Mouse (Mus musculus) cerebellum, adult 8-10 months (tissue): ENCODE measurements around the gene Bace2.

Source experiments
- DNase-seq: peaks from one replicate; pipeline ENCODE4 v3.0.0; 2022

Bace2 gene

GRCm38 (mm10) chr16:97402213-97402785 lies 45.8 kb downstream of the Bace2 start:
- DNase-seq: no peak

DNA sequence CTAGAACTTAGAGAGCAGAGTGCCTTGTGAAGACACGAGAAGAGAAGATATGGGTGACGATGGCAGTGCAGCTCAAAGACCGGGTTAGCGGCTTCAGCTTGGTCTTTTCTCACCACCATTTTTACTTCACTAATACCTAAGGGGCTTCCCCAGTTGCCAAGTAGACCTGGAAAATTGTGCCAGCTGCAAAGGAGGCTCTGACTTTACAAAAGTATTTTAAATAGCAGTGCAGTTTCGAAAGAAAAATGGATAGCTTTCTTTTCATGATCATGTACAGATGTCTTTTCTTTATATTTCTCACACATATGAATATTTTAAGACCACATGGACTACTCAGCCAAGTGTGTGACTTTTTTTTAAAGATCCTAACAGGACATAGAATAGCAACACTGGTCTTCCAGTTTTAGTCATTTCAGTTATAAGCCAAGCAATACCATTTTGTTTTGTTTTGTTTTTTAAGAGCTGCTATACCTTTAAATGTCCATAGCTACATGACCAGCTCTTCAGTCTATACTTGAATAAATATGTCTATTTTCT lies 49.0 kb downstream of the Bace2 start:
- no peak for DNase-seq

DNA sequence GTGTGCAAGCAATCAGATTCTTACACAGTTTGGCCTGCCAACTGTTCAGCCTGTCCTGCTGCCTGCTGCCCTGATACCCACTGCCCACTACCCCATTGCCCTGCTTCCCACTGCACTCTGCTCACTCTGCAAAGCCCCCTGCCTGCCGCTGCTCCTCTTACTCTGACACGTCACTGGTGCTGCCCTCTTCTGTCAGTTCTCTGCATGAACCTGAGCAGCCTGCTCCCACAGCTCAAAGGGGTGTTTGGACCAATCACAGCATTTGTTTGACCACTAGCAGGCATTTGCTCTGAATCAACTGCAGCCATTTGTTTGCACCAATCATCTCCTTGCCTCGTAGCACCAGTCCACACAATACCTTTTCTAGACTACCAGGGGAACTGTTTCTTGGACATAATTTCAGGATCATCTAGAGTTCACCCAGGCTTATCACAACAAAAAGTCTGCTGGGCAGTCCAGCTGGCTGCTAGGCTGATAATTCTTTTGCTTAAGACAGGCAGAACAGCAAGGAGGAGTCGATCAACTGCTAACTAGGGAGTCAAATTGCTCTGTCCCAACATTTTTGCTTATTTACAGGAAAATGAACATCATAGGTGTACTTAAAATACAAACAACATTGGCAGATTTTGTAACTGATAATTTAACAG lies 61.5 kb downstream of the Bace2 start:
- peak; percentile 8 for DNase-seq

GRCm38 (mm10) chr16:97418749-97419453 lies 62.4 kb downstream of the Bace2 start:
- DNase-seq: no peak

DNA sequence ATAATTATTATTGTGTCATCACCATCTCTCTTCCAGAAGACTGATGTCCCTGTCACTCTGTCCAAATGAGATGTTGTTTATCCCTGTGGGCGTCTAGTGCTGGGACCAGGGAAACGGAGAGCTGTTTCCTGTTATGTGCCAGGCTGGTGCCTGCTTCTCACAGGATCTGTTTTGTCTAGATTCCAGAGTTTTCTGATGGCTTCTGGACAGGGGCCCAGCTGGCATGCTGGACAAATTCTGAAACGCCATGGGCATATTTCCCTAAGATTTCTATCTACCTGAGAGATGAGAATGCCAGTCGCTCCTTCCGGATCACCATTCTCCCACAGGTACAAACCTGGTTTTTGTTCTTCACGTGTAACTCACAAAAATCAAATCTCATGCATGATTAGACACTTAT lies 65.1 kb downstream of the Bace2 start:
- no peak for DNase-seq

DNA sequence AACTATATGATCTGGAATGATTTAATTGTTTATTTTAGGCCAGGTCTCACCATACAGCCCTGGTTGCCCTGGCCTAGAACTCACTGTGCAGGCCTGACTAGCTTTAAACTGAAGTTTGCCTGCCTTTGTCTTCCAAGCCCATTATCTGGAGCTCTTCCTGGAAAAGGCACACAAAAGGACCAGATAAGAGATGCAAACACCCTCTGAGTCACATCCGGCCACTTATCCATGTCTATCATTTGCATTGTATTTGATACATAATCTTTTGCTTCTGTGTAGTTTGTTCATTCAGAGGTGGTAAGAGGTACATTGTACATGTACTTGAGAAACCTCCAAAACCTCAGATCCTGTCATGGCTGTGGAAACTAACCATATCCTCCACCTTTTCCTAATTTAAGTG lies 67.1 kb downstream of the Bace2 start:
- DNase-seq: no peak

- no peak for DNase-seq
These were observed 71.5 kb downstream of the Bace2 start for GRCm38 (mm10) chr16:97428026-97428425.

GRCm38 (mm10) chr16:97430091-97430490 lies 73.5 kb downstream of the Bace2 start:
- DNase-seq: no peak

- no peak for DNase-seq
These were observed 74.8 kb downstream of the Bace2 start for GRCm38 (mm10) chr16:97431328-97431727.

- DNase-seq: peak; percentile 7
These were observed 77.7 kb downstream of the Bace2 start for GRCm38 (mm10) chr16:97434206-97434605.

DNA sequence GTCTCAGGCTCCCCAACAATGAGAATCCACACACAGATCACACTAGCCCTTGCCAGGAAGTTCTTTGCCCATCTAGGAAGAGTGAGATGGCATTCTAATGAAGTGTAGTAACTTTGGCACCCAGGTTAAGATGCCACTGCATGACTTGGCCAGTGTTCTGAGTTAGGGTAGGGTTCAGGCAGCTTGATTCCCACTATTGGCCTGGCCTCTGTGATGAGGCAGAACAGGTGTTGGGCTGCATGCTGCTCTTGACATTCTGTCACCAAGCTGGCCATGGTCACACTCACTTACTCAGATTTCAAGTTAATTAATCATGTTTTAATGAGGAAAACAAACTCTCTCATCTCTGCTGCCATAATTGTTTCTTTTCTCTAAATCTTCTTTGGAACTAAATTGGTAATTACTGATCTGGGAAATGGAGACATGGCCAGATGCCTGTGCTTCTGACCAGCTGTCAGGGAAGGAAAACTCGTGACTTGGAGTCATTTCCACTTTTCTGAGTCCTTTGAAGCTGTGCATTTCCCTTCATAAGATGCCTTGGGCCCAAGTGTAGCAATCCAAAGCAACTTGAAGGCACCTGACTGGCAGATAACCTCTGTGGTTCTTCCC lies 81.0 kb downstream of the Bace2 start:
- no peak for DNase-seq

GRCm38 (mm10) chr16:97438191-97438590 lies 81.6 kb downstream of the Bace2 start:
- no peak for DNase-seq

DNA sequence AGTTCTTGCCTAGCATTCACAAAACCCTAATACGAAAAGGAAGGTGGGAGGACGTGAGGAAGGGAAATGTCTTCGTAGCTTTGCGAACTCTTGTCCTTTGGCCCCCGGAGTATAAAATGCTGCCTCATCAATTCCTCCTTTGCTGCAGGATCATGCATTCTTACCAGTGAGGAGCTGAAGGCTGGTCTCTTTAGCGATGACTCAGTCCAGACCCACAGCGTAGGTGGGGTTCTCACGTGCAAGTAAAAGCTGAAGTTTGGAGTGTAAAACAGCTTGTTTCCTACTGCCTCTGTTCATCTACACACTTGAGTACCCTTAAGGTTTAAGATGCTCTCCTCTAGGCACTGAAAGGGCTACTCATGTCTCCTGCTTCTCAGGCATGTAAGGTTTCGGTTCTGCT lies 85.4 kb downstream of the Bace2 start:
- no peak for DNase-seq

DNA sequence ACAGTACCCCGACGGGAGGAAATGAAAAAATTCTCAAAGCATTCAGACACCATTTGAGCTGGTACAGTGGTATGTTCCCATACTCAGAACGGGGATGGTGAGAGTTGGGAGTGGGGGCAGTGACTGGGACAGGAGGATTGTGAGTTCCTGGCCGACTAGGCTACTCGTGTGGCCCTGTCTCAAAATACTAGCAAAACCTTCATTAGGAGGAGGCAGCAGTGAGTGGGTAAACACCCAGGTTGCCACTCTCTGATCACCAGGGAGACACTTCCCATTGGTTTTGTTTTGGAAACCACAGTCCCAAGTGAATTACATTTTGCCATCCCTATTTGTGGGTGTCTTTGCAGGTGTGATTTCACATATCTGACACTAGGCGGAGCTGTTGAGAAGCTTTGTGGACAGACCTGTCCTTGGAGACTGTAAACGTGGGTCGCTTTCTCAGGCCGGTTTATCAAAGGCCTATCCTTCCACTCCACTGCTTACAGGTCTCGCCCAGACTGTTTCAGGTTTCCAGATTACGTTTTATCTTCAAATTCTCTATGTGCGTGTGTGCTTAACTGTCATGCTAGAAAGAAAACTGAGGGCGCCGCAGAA lies 87.2 kb downstream of the Bace2 start:
- DNase-seq: peak; percentile 18

- no peak for DNase-seq
These were observed 90.8 kb downstream of the Bace2 start for GRCm38 (mm10) chr16:97447386-97447785.

DNA sequence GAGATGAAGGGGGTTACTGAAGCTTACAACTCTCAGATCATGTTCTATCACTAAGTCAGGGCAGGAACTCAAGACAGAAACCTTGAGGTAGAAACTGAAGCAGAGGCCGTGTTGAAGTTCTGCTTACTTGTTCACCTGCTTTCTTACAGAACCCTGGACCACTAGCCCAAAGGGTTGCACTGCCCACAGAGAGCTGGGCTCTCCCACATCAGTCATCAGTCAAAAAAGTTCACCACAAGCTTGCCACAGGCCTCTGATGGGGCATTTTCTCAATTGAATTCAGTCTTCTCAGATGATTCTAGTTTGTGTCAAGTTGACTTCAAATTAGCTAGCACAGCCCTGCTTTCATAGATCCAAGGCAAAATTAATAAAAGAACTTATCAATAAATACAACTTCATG lies 103.3 kb downstream of the Bace2 start:
- no peak for DNase-seq

DNA sequence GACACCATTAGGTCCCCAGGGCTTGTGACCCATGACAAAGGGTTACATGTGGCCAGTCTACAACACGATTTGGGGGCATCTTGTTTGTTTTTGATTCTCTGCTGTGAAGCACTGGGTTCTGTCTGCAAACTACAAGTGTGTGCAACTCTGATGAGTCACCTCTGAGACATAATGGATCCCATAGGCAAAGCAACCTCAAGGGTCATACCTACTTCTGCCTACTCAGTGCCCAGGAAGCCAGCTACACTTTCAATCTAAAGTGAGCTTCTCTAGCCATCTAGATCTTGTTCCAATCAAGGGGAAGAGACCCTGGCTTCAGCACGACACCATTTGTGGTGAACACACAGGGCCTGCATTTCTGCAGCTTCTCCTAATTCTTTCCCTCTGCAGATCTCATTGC lies 104.7 kb downstream of the Bace2 start:
- no peak for DNase-seq

GRCm38 (mm10) chr16:97462481-97463181 lies 106.1 kb downstream of the Bace2 start, which contains the start of gene Mx1:
Gene Mx1 (minus strand): TSS chr16:97462907.
- no peak for DNase-seq

GRCm38 (mm10) chr16:97466182-97466957 lies 109.8 kb downstream of the Bace2 start:
- DNase-seq: no peak

DNA sequence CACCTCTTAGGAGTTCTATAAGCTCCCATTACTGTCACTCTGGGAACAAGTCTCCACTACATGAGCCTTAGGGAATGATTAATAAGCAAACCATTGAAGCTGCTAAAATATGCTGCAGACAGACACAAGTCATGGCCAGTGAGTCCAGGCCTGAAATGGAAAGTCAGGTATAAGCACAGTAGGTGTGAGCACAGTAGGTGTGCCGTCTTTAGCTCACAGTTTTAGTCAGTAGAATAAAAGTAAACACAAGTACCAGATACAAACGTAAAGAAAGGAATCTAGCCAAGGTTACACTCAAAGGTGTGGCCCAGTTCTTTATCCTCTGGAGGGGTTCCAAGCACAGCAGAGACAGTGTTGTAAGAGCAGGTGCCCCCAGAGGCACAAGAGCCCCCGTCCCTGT lies 110.9 kb downstream of the Bace2 start:
- DNase-seq: no peak

- no peak for DNase-seq
These were observed 111.7 kb downstream of the Bace2 start for GRCm38 (mm10) chr16:97467993-97468791.
